Mouse (Mus musculus): Measurements from ENCODE around the gene Sumo3.

Gene Sumo3

GRCm38 (mm10) chr10:77589749-77590148, 16.1 kb upstream of the Sumo3 start:
- DNase-seq, result no peak

- DNase-seq, result peak; percentile 79
Measured at GRCm38 (mm10) chr10:77590812-77591211, 15.1 kb upstream of the Sumo3 start.

GRCm38 (mm10) chr10:77591546-77591945, 14.4 kb upstream of the Sumo3 start:
- DNase-seq, result no peak

- DNase-seq, result no peak
Measured at GRCm38 (mm10) chr10:77596060-77596459, 9.8 kb upstream of the Sumo3 start.

GRCm38 (mm10) chr10:77603021-77603420, 2.9 kb upstream of the Sumo3 start:
- DNase-seq, result no peak

GRCm38 (mm10) chr10:77604111-77604510, 1.8 kb upstream of the Sumo3 start:
- peak; percentile 16 for DNase-seq

GRCm38 (mm10) chr10:77604958-77605357, 939 bp upstream of the Sumo3 start:
- DNase-seq, result no peak

GRCm38 (mm10) chr10:77605368-77605767, 529 bp upstream of the Sumo3 start:
- DNase-seq, result peak; percentile 36

GRCm38 (mm10) chr10:77606855-77607254, 958 bp downstream of the Sumo3 start:
- DNase-seq, result peak; percentile 38

GRCm38 (mm10) chr10:77607441-77607840, 1.5 kb downstream of the Sumo3 start:
- no peak for DNase-seq

- no peak for DNase-seq
Measured at GRCm38 (mm10) chr10:77608589-77608988, 2.7 kb downstream of the Sumo3 start.

- DNase-seq, result no peak
Measured at GRCm38 (mm10) chr10:77610221-77610961, 4.5 kb downstream of the Sumo3 start.

- DNase-seq, result no peak
Measured at GRCm38 (mm10) chr10:77613409-77613808, 7.5 kb downstream of the Sumo3 start.

- DNase-seq, result no peak
Measured at GRCm38 (mm10) chr10:77615647-77616046, 9.8 kb downstream of the Sumo3 start.

GRCm38 (mm10) chr10:77616166-77616565, 10.3 kb downstream of the Sumo3 start:
- no peak for DNase-seq

- no peak for DNase-seq
Measured at GRCm38 (mm10) chr10:77616926-77617325, 11.0 kb downstream of the Sumo3 start.

GRCm38 (mm10) chr10:77621546-77621945, 15.6 kb downstream of the Sumo3 start:
- DNase-seq, result no peak

- DNase-seq, result peak; percentile 95
Measured at GRCm38 (mm10) chr10:77622055-77622988, 16.4 kb downstream of the Sumo3 start, which contains the start of gene Ube2g2. Ube2g2 (plus strand) TSS chr10:77622275.

- peak; percentile 12 for DNase-seq
Measured at GRCm38 (mm10) chr10:77623069-77623492, 17.2 kb downstream of the Sumo3 start.

- DNase-seq, result no peak
Measured at GRCm38 (mm10) chr10:77623639-77624400, 17.9 kb downstream of the Sumo3 start.

- no peak for DNase-seq
Measured at GRCm38 (mm10) chr10:77624570-77624995, 18.7 kb downstream of the Sumo3 start.

GRCm38 (mm10) chr10:77626036-77626435, 20.1 kb downstream of the Sumo3 start:
- DNase-seq, result no peak

- DNase-seq, result no peak
Measured at GRCm38 (mm10) chr10:77626591-77626990, 20.7 kb downstream of the Sumo3 start.

All from thymus, postnatal 25 days (tissue).